Mouse (Mus musculus) embryonic facial prominence, embryonic 11.5 days (tissue): ENCODE data around the gene Fgfr2. TPM values are rescaled to one million over a fixed set of nuclear protein-coding genes. Genes with fewer than 3 reads are reported as not detected.
A peak's percentile ranks its signal among the peaks of the same experiment; 100 is the strongest.

Experiments
- ATAC-seq: fragments of 200-750 bp; cut with Nextera tagmentation; replicated peaks from 2 replicates; pipeline ENCODE4 v1.8.0; 2017; ENCODE audit warnings: low read depth; ENCODE audit not compliant: insufficient number of reproducible peaks, low FRiP score, low TSS enrichment
- DNase-seq: peaks from one replicate; pipeline ENCODE4 v3.0.0-alpha.2; 2015; ENCODE audit warnings: low spot score
- H3K27ac ChIP-seq: fragments of 300-500 bp; sonication (generic); replicated peaks from 2 replicates; pipeline ENCODE4 v1.5.1; 2014; ENCODE audit warnings: mild to moderate bottlenecking, low read depth, low read length, control low read depth
- H3K27me3 ChIP-seq: fragments of 300-500 bp; sonication (generic); 2 replicates; pipeline ENCODE4 v1.6.1; 2014; ENCODE audit warnings: mild to moderate bottlenecking, low read length, moderate library complexity, mixed read lengths; ENCODE audit not compliant: control insufficient read depth, insufficient read depth
- H3K36me3 ChIP-seq: fragments of 300-500 bp; sonication (generic); replicated peaks from 2 replicates; pipeline ENCODE4 v1.6.1; 2014; ENCODE audit warnings: low read depth, mild to moderate bottlenecking, low read length, moderate library complexity, mixed read lengths; ENCODE audit not compliant: control insufficient read depth, insufficient read depth
- H3K4me1 ChIP-seq: fragments of 300-500 bp; sonication (generic); 2 replicates; pipeline ENCODE4 v1.6.1; 2014; ENCODE audit warnings: low read length, mixed read lengths; ENCODE audit not compliant: control insufficient read depth, insufficient read depth
- H3K4me2 ChIP-seq: fragments of 300-500 bp; sonication (generic); 2 replicates; pipeline ENCODE4 v1.6.1; 2014; ENCODE audit warnings: low read depth, mild to moderate bottlenecking, control low read depth, low read length, moderate library complexity
- H3K4me3 ChIP-seq: fragments of 300-500 bp; sonication (generic); 2 replicates; pipeline ENCODE4 v1.5.1; 2014; ENCODE audit warnings: low read depth, low read length, control low read depth
- H3K9ac ChIP-seq: fragments of 300-500 bp; sonication (generic); replicated peaks from 2 replicates; pipeline ENCODE4 v1.6.1; 2014; ENCODE audit warnings: mild to moderate bottlenecking, control low read depth, low read length
- H3K9me3 ChIP-seq: fragments of 300-500 bp; sonication (generic); replicated peaks from 2 replicates; pipeline ENCODE4 v1.6.1; 2016; ENCODE audit warnings: mild to moderate bottlenecking, low read length, inconsistent platforms, mixed read lengths; ENCODE audit not compliant: control insufficient read depth
- WGBS: fragments of 180-500 bp; shearing (Covaris S2); extraction: QIAGEN DNeasy Blood & Tissue Kit; methylation state at CpG from one replicate; pipeline ENCODE4 v1.1.7; 2014; 5-methylcytosine and 5-hydroxymethylcytosine counted together
- polyA plus RNA-seq: library from polyadenylated mRNA; unstranded; fragments of >200 nt; fragmentation: Nextera tagmentation; extraction: Ambion mirVana; gene quantifications from 2 replicates; pipeline ENCODE4 v1.2.1, GENCODE M21; 2014

The Fgfr2 gene
- polyA plus RNA-seq, 1 experiment from 2014 or later, result 75.6 TPM

GRCm38 (mm10) chr7:131992873-131993272 lies 1130.3 kb downstream of the Fgfr2 start:
- Histone ChIP-seq H3K9ac (no peak overlapping the region), H3K4me3 (no peak overlapping the region), H3K36me3 (no peaks in the 10 kb centered on the region), H3K27ac (no peak overlapping the region), H3K4me1 (no peaks in the 10 kb centered on the region), H3K9me3 (no peaks in the 10 kb centered on the region), H3K27me3 (no peaks in the 10 kb centered on the region), H3K4me2 (no peak overlapping the region)
- WGBS, result 70% methylated on average over 3 of the region's 3 CpGs
- ATAC-seq (no peak), DNase-seq (no peak)

DNA sequence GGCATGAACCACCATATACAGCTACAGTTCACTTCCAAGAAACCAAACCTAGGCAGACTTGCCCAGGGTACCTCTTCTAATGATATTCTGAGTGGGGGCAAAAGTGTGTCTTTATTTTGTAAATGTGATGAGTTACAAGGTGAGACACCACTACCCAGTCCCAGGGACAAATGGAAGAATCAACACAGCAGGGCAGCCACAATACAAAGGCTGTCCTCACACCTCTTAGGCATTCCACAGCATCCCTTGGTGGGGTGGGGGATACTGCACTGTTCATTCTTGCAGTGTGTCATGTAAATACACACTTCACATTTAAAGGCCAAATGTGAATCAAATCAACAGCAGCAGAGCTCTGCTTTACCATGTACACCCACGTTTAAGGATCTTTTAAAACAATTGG lies 1130.9 kb downstream of the Fgfr2 start:
- Histone ChIP-seq H3K9me3 (no peaks in the 10 kb centered on the region), H3K9ac (no peak overlapping the region), H3K4me1 (no peaks in the 10 kb centered on the region), H3K4me2 (no peak overlapping the region), H3K27ac (no peak overlapping the region), H3K27me3 (no peaks in the 10 kb centered on the region), H3K36me3 (no peaks in the 10 kb centered on the region), H3K4me3 (no peak overlapping the region)
- ATAC-seq, result no peak
- WGBS, result 61% methylated on average over 1 of the region's 1 CpGs
- DNase-seq, result no peak

GRCm38 (mm10) chr7:131989056-131989455 lies 1134.1 kb downstream of the Fgfr2 start:
- DNase-seq (no peak), ATAC-seq (no peak)
- WGBS, result 15% methylated on average over 6 of the region's 6 CpGs
- Histone ChIP-seq H3K4me3 (no peak overlapping the region), H3K4me2 (no peak overlapping the region), H3K9me3 (no peaks in the 10 kb centered on the region), H3K27ac (no peak overlapping the region), H3K27me3 (no peaks in the 10 kb centered on the region), H3K4me1 (no peaks in the 10 kb centered on the region), H3K36me3 (no peaks in the 10 kb centered on the region), H3K9ac (no peak overlapping the region)

- no peak overlapping the region for H3K4me3 ChIP-seq
- DNase-seq (no peak), ATAC-seq (no peak)
- no peaks in the 10 kb centered on the region for H3K4me1 ChIP-seq
- WGBS, result 78% methylated on average over 11 of the region's 11 CpGs
- H3K4me2 ChIP-seq, result no peak overlapping the region
- H3K27ac ChIP-seq, result no peak overlapping the region
- H3K9me3 ChIP-seq, result no peaks in the 10 kb centered on the region
- no peaks in the 10 kb centered on the region for H3K36me3 ChIP-seq
- H3K27me3 ChIP-seq, result no peaks in the 10 kb centered on the region
- H3K9ac ChIP-seq, result no peak overlapping the region
Measured at GRCm38 (mm10) chr7:131978609-131979008, 1144.5 kb downstream of the Fgfr2 start.

GRCm38 (mm10) chr7:131975867-131976266 lies 1147.3 kb downstream of the Fgfr2 start:
- Histone ChIP-seq H3K4me3 (no peak overlapping the region), H3K4me1 (no peaks in the 10 kb centered on the region), H3K9me3 (no peaks in the 10 kb centered on the region), H3K27ac (no peak overlapping the region), H3K4me2 (no peak overlapping the region), H3K36me3 (no peaks in the 10 kb centered on the region), H3K27me3 (no peaks in the 10 kb centered on the region), H3K9ac (no peak overlapping the region)
- no peak for DNase-seq
- 64% methylated on average over 6 of the region's 6 CpGs for WGBS
- ATAC-seq, result no peak

- H3K4me3 ChIP-seq, result no peak overlapping the region
- DNase-seq (no peak), ATAC-seq (no peak)
- H3K4me2 ChIP-seq, result no peak overlapping the region
- peaks cover 31% of the 10 kb centered on the region for H3K27me3 ChIP-seq
- no peaks in the 10 kb centered on the region for H3K36me3 ChIP-seq
- 71% methylated on average over 3 of the region's 3 CpGs for WGBS
- no peaks in the 10 kb centered on the region for H3K9me3 ChIP-seq
- no peaks in the 10 kb centered on the region for H3K4me1 ChIP-seq
- H3K9ac ChIP-seq, result no peak overlapping the region
- H3K27ac ChIP-seq, result no peak overlapping the region
Measured at GRCm38 (mm10) chr7:131970255-131970654, 1152.9 kb downstream of the Fgfr2 start.

DNA sequence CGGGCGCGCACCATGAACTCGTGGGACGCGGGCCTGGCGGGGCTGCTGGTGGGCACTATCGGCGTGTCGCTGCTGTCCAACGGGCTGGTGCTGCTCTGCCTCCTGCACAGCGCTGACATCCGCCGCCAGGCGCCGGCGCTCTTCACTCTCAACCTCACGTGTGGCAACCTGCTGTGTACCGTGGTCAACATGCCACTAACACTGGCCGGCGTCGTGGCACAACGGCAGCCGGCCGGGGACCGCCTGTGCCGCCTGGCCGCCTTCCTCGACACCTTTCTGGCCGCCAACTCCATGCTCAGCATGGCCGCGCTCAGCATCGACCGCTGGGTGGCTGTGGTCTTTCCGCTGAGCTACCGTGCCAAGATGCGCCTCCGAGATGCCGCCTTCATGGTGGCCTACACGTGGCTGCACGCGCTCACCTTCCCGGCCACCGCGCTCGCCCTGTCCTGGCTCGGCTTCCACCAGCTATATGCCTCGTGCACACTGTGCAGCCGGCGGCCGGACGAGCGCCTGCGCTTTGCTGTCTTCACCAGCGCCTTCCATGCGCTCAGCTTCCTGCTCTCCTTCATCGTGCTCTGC lies 1156.1 kb downstream of the Fgfr2 start:
- no peaks in the 10 kb centered on the region for H3K9me3 ChIP-seq
- ATAC-seq (0 out of 2 replicates have a peak, but pooled peaks have one; percentile 39), DNase-seq (peak; percentile 53)
- H3K36me3 ChIP-seq, result no peaks in the 10 kb centered on the region
- no peak overlapping the region for H3K27ac ChIP-seq
- peak overlapping the region; percentile 17 for H3K4me3 ChIP-seq
- peaks cover 31% of the 10 kb centered on the region for H3K27me3 ChIP-seq
- no peak overlapping the region for H3K9ac ChIP-seq
- WGBS, result 7% methylated on average over 55 of the region's 57 CpGs
- H3K4me2 ChIP-seq, result peak overlapping the region; percentile 49
- no peaks in the 10 kb centered on the region for H3K4me1 ChIP-seq

- H3K27me3 ChIP-seq, result peaks cover 31% of the 10 kb centered on the region
- peak within 1 kb of the TSS; percentile 17 for H3K4me3 ChIP-seq
- H3K4me1 ChIP-seq, result no peaks in the 10 kb centered on the region
- no peaks in the 10 kb centered on the region for H3K36me3 ChIP-seq
- 0 out of 2 replicates have a peak, but pooled peaks have one; percentile 18 for ATAC-seq
- WGBS, result 1% methylated on average over 32 of the region's 32 CpGs
- no peak within 1 kb of the TSS for H3K9ac ChIP-seq
- no peak for DNase-seq
- no peaks in the 10 kb centered on the region for H3K9me3 ChIP-seq
- no peak within 1 kb of the TSS for H3K27ac ChIP-seq
- H3K4me2 ChIP-seq, result peak within 1 kb of the TSS; percentile 49
Measured at GRCm38 (mm10) chr7:131966023-131966915, 1156.9 kb downstream of the Fgfr2 start, which contains the start of gene Gpr26. Gene Gpr26, plus strand, starts transcription at chr7:131966460.
